Mouse (Mus musculus) spleen, adult 2 months (tissue): ENCODE measurements around the gene Taar3.

ENCODE experiments used
- CTCF ChIP-seq: fragments of 200-500 bp; IDR thresholded peaks from 2 replicates; pipeline ENCODE4 v1.5.1; 2011; ENCODE audit warnings: mild to moderate bottlenecking, inconsistent platforms; ENCODE audit not compliant: insufficient read depth, insufficient read length, insufficient replicate concordance; ENCODE audit errors: extremely low read depth
- POLR2A ChIP-seq: fragments of 200-500 bp; IDR thresholded peaks from 2 replicates; pipeline ENCODE4 v1.6.1; 2011; ENCODE audit warnings: low read depth, low read length, inconsistent platforms

DNA sequence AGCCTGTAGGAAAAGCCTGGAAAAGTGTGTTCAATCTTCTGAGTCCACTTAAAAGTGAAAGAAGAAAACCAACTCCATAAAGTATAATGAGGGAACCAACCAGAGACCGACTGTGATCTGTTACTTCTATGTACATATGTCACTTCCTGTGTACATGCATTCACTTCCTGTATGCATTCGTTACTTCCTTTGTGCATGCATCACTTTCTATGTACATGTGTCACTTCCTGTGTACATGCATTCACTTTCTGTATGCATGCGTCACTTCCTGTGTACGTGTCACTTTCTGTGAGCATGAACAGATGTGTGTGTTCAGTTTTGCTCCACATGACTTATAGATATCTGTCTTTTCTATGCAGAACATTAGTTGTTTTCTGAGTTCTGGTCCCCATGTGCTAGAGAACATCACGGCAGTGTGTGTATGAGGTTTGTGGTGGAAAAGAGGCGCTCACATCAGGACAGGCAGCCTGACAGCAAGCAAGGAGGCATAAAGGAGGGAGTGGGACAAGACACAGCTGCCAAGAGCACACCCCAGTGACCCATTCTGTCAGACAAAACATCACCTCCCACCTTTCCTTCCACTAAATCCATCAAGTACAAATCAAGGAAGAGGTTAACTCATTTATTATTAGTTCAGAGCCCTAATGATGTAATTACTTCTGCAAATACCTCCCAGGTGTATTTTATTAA lies 15.7 kb downstream of the Taar3 start:
- TF ChIP-seq CTCF (no peak), POLR2A (no peak)
